ENCODE assay signal across 22 mouse cellular contexts in the genomic region with DNA sequence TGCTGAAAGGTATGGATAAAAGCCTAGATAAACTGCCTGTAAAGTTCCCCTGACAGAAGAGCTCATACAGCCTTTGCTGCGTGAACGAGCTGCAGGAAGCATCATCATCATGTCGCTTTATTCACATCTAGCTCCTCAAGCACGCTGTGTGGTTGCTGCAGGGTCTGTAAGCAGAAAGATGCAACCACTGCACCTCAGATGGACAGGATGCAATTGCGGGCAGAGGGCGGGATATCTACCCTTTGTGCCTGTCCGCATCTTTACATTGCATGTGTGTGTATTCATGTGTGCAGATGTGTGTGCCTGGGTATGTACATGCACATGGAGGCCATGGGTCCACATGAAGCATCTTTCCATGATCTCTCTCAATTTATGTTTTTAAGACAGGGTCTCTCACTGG.
"Had no signal": no experiment of that assay in that cellular context is flagged by ENCODE, and none has a peak within 500 bp of the region (broad histone marks: within the 10 kb centered on the region; RNA-seq: fewer than 3 reads in every experiment).

No protein-coding gene starts in this region.

- ATAC-seq: forebrain, postnatal 0 days; hindbrain, postnatal 0 days; intestine, embryonic 16.5 days had no signal

- DNase-seq: forebrain, postnatal 0 days; gastrocnemius, postnatal 14 days; gastrocnemius, postnatal 36 days; heart, adult 2 months; heart, postnatal 10 days; heart, postnatal 36 days; kidney, adult 11 months; kidney, adult 2 months; kidney, adult 9 months; kidney, postnatal 14 days; kidney, postnatal 36 days; layer of hippocampus, adult 9-11 months; layer of hippocampus, postnatal 36 days; left cerebral cortex, postnatal 4 days had no signal

- H3K9me3 ChIP-seq: heart, embryonic 12.5 days; hindbrain, embryonic 13.5 days; hindbrain, embryonic 15.5 days; kidney, embryonic 15.5 days; limb, embryonic 13.5 days; limb, embryonic 15.5 days had no signal

- H3K36me3 ChIP-seq: heart, embryonic 12.5 days; hindbrain, embryonic 13.5 days; hindbrain, embryonic 15.5 days; kidney, embryonic 15.5 days; limb, embryonic 15.5 days had no signal

- H3K4me1 ChIP-seq: kidney, embryonic 15.5 days had no signal

- H3K4me3 ChIP-seq: heart, adult 2 months; heart, embryonic 12.5 days; hindbrain, embryonic 13.5 days; hindbrain, embryonic 15.5 days; kidney, embryonic 15.5 days; limb, embryonic 13.5 days; limb, embryonic 15.5 days had no signal

- H3K27me3 ChIP-seq: heart, embryonic 12.5 days; hindbrain, embryonic 13.5 days; hindbrain, embryonic 15.5 days; kidney, embryonic 15.5 days; limb, embryonic 13.5 days; limb, embryonic 15.5 days had no signal
